ENCODE assay signal across 29 mouse cellular contexts in the genomic region with DNA sequence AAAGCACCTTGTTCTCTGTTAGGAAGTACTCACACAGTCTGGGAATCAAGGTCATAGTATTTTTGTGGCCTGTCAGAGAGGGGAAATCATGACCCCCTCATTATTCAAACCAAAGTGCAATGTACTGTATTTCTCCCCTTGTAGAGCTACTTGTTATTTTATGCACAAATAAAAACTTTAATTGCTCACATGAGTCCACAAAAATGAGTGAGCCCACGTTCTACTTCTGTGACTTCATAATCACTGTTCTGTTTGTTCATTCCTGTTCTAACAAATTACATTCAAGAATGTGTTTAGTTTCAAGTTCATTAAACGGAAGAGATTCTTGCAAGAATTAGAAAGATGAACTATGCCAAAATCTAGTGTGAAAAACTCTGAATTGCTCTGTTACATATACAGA.
"Had no signal": no experiment of that assay in that cellular context is flagged by ENCODE, and none has a peak within 500 bp of the region (broad histone marks: within the 10 kb centered on the region; RNA-seq: fewer than 3 reads in every experiment).

No protein-coding gene starts in this region.

- ATAC-seq: liver, embryonic 12.5 days; liver, postnatal 0 days; lung, postnatal 0 days; midbrain, embryonic 15.5 days; midbrain, embryonic 16.5 days had no signal

- H3K4me3 ChIP-seq: left cerebral cortex, adult 2 months; limb, embryonic 13.5 days; limb, embryonic 15.5 days; liver, embryonic 12.5 days; liver, embryonic 13.5 days; liver, embryonic 15.5 days; lung, embryonic 15.5 days; megakaryocyte, embryonic 14.5 days; midbrain, embryonic 10.5 days; midbrain, embryonic 12.5 days; midbrain, embryonic 15.5 days; myocyte; neural tube, embryonic 12.5 days had no signal

- H3K36me3 ChIP-seq: limb, embryonic 13.5 days; limb, embryonic 15.5 days; liver, embryonic 12.5 days; liver, embryonic 13.5 days; liver, embryonic 15.5 days; lung, embryonic 15.5 days; midbrain, embryonic 10.5 days; midbrain, embryonic 12.5 days; midbrain, embryonic 15.5 days; neural tube, embryonic 12.5 days had no signal

- H3K9me3 ChIP-seq: limb, embryonic 13.5 days; limb, embryonic 15.5 days; liver, embryonic 12.5 days; liver, embryonic 13.5 days; liver, embryonic 15.5 days; lung, embryonic 15.5 days; midbrain, embryonic 10.5 days; midbrain, embryonic 12.5 days; midbrain, embryonic 15.5 days; neural tube, embryonic 12.5 days had no signal

- H3K9ac ChIP-seq: limb, embryonic 13.5 days; limb, embryonic 15.5 days; liver, embryonic 12.5 days; liver, embryonic 13.5 days; liver, embryonic 14.5 days; liver, embryonic 15.5 days; liver, postnatal 0 days; lung, embryonic 14.5 days; lung, embryonic 15.5 days; midbrain, embryonic 12.5 days; midbrain, embryonic 15.5 days; neural tube, embryonic 12.5 days had no signal

- DNase-seq: left cerebral cortex, postnatal 4 days; liver; liver, embryonic 13.5 days; liver, postnatal 0 days; lung, adult 18-20 months; lung, adult 2 months; lung, embryonic 14.5 days; lung, postnatal 10 days; lung, postnatal 14 days; lung, postnatal 36 days; lung, postnatal 4 days; midbrain, embryonic 14.5 days had no signal

- H3K27me3 ChIP-seq: limb, embryonic 13.5 days; limb, embryonic 15.5 days; liver, embryonic 12.5 days; liver, embryonic 13.5 days; liver, embryonic 15.5 days; lung, embryonic 15.5 days; megakaryocyte, embryonic 14.5 days; midbrain, embryonic 12.5 days; midbrain, embryonic 15.5 days; neural tube, embryonic 12.5 days had no signal

- H3K27ac ChIP-seq: left cerebral cortex, adult 2 months; limb, embryonic 13.5 days; limb, embryonic 15.5 days; liver, embryonic 12.5 days; liver, embryonic 13.5 days; liver, embryonic 14.5 days; liver, embryonic 15.5 days; lung, embryonic 15.5 days; macrophage; midbrain, embryonic 10.5 days; midbrain, embryonic 12.5 days; midbrain, embryonic 15.5 days; neural tube, embryonic 12.5 days had no signal

- H3K4me1 ChIP-seq: limb, embryonic 13.5 days; limb, embryonic 15.5 days; liver, embryonic 12.5 days; liver, embryonic 13.5 days; liver, embryonic 15.5 days; lung, embryonic 15.5 days; megakaryocyte, embryonic 14.5 days; midbrain, embryonic 10.5 days; midbrain, embryonic 12.5 days; midbrain, embryonic 15.5 days; neural tube, embryonic 12.5 days had no signal

- H3K4me2 ChIP-seq: limb, embryonic 13.5 days; limb, embryonic 15.5 days; liver, embryonic 11.5 days; liver, embryonic 12.5 days; liver, embryonic 13.5 days; liver, embryonic 15.5 days; lung, embryonic 14.5 days; lung, embryonic 15.5 days; midbrain, embryonic 12.5 days; midbrain, embryonic 15.5 days; neural tube, embryonic 12.5 days had no signal
